Mouse (Mus musculus): ENCODE measurements around the gene Cux1.
"Not testable (repeated sequence)": the region's sequence is repeated elsewhere in the genome, so short reads cannot be mapped to it uniquely, and the experiment has no call there.

The Cux1 gene

GRCm38 (mm10) chr5:136248441-136248840 is 318.8 kb downstream of the Cux1 start:
- DNase-seq (ENCODE audit: low spot score in 2 of 2) = no peak

GRCm38 (mm10) chr5:136246452-136246838 is 320.8 kb downstream of the Cux1 start, which contains the start of gene Sh2b2:
TSS of gene Sh2b2 (minus strand) at chr5:136246556.
- DNase-seq (ENCODE audit: low spot score in 2 of 2) = no peak

GRCm38 (mm10) chr5:136245541-136246451 is 321.5 kb downstream of the Cux1 start:
- DNase-seq (ENCODE audit: low spot score in 2 of 2) = no peak

GRCm38 (mm10) chr5:136244762-136245540 is 322.3 kb downstream of the Cux1 start:
- peak; percentile 71 to 84 for DNase-seq (ENCODE audit: low spot score in 2 of 2)

- peak in 1 of 2 experiments; percentile 42 for DNase-seq (ENCODE audit: low spot score in 2 of 2)
Observed at GRCm38 (mm10) chr5:136243851-136244761, 323.2 kb downstream of the Cux1 start.

GRCm38 (mm10) chr5:136241161-136241560 is 326.1 kb downstream of the Cux1 start:
- DNase-seq (ENCODE audit: low spot score in 2 of 2) = no peak

- DNase-seq (ENCODE audit: low spot score in 2 of 2) = no peak
Observed at GRCm38 (mm10) chr5:136240381-136240780, 326.9 kb downstream of the Cux1 start.

GRCm38 (mm10) chr5:136237607-136238006 is 329.7 kb downstream of the Cux1 start:
- no peak for DNase-seq (ENCODE audit: low spot score in 2 of 2)

- no peak for DNase-seq (ENCODE audit: low spot score in 2 of 2)
Observed at GRCm38 (mm10) chr5:136236611-136237010, 330.7 kb downstream of the Cux1 start.

- DNase-seq (ENCODE audit: low spot score in 2 of 2) = no peak
Observed at GRCm38 (mm10) chr5:136230348-136231035, 336.8 kb downstream of the Cux1 start.

GRCm38 (mm10) chr5:136226246-136226876 is 340.9 kb downstream of the Cux1 start:
- no peak for DNase-seq (ENCODE audit: low spot score in 2 of 2)

- no peak for DNase-seq (ENCODE audit: low spot score in 2 of 2)
Observed at GRCm38 (mm10) chr5:136218585-136218984, 348.7 kb downstream of the Cux1 start.

GRCm38 (mm10) chr5:136217932-136218381 is 349.3 kb downstream of the Cux1 start:
- DNase-seq (ENCODE audit: low spot score in 2 of 2) = no peak

- DNase-seq (ENCODE audit: low spot score in 2 of 2) = no peak
Observed at GRCm38 (mm10) chr5:136217004-136217665, 350.2 kb downstream of the Cux1 start.

- peak in 1 of 2 experiments; percentile 39 for DNase-seq (ENCODE audit: low spot score in 2 of 2)
Observed at GRCm38 (mm10) chr5:136215958-136216357, 351.3 kb downstream of the Cux1 start.

- DNase-seq (ENCODE audit: low spot score in 2 of 2) = no peak
Observed at GRCm38 (mm10) chr5:136215211-136215610, 352.1 kb downstream of the Cux1 start.

- no peak for DNase-seq (ENCODE audit: low spot score in 2 of 2)
Observed at GRCm38 (mm10) chr5:136213716-136214115, 353.6 kb downstream of the Cux1 start.

- DNase-seq (ENCODE audit: low spot score in 2 of 2) = no peak
Observed at GRCm38 (mm10) chr5:136212716-136213115, 354.6 kb downstream of the Cux1 start.

GRCm38 (mm10) chr5:136211341-136212102 is 355.8 kb downstream of the Cux1 start:
- not testable (repeated sequence) for DNase-seq (ENCODE audit: low spot score in 2 of 2)
